Mouse (Mus musculus) limb, embryonic 13.5 days (tissue): ENCODE results near the gene Cpm. TPM values are rescaled to one million over a fixed set of nuclear protein-coding genes. Genes with fewer than 3 reads are reported as not detected.
A peak's percentile ranks its signal among the peaks of the same experiment; 100 is the strongest.

Experiments
- ATAC-seq: fragments of 200-750 bp; cut with Nextera tagmentation; 2 replicates; pipeline ENCODE4 v1.8.0; 2017; ENCODE audit warnings: low read depth, moderate number of reproducible peaks, moderate TSS enrichment; ENCODE audit not compliant: low FRiP score
- H3K27ac ChIP-seq: fragments of 300-500 bp; sonication (generic); 2 replicates; pipeline ENCODE4 v1.5.1; 2015; ENCODE audit warnings: inconsistent platforms, mild to moderate bottlenecking, moderate library complexity
- H3K27me3 ChIP-seq: fragments of 300-500 bp; sonication (generic); 2 replicates; pipeline ENCODE4 v1.6.1; 2015; ENCODE audit warnings: mild to moderate bottlenecking, inconsistent platforms
- H3K36me3 ChIP-seq: fragments of 300-500 bp; sonication (generic); 2 replicates; pipeline ENCODE4 v1.6.1; 2015; ENCODE audit warnings: inconsistent platforms, mild to moderate bottlenecking, moderate library complexity
- H3K4me1 ChIP-seq: fragments of 300-500 bp; sonication (generic); 2 replicates; pipeline ENCODE4 v1.6.1; 2015; ENCODE audit warnings: inconsistent platforms
- H3K4me2 ChIP-seq: fragments of 300-500 bp; sonication (generic); replicated peaks from 2 replicates; pipeline ENCODE4 v1.6.1; 2015; ENCODE audit warnings: inconsistent platforms, mild to moderate bottlenecking, moderate library complexity
- H3K4me3 ChIP-seq: fragments of 300-500 bp; sonication (generic); 2 replicates; pipeline ENCODE4 v1.5.1; 2015; ENCODE audit warnings: moderate library complexity, mild to moderate bottlenecking, inconsistent platforms
- H3K9ac ChIP-seq: fragments of 300-500 bp; sonication (generic); 2 replicates; pipeline ENCODE4 v1.6.1; 2015; ENCODE audit warnings: mild to moderate bottlenecking, inconsistent platforms
- H3K9me3 ChIP-seq: fragments of 300-500 bp; sonication (generic); 2 replicates; pipeline ENCODE4 v1.6.1; 2016; ENCODE audit warnings: inconsistent platforms
- WGBS: fragments of 180-500 bp; shearing (Covaris S2); methylation state at CpG from one replicate; pipeline ENCODE4 v1.1.7; 2015; 5-methylcytosine and 5-hydroxymethylcytosine counted together
- polyA plus RNA-seq: library from polyadenylated mRNA; unstranded; fragments of >200 nt; fragmentation: Nextera tagmentation; extraction: Ambion mirVana; gene quantifications from 2 replicates; pipeline ENCODE4 v1.2.1, GENCODE M21; 2015

The Cpm gene
- 40.5 and 42.8 TPM in 2 replicates for polyA plus RNA-seq

DNA sequence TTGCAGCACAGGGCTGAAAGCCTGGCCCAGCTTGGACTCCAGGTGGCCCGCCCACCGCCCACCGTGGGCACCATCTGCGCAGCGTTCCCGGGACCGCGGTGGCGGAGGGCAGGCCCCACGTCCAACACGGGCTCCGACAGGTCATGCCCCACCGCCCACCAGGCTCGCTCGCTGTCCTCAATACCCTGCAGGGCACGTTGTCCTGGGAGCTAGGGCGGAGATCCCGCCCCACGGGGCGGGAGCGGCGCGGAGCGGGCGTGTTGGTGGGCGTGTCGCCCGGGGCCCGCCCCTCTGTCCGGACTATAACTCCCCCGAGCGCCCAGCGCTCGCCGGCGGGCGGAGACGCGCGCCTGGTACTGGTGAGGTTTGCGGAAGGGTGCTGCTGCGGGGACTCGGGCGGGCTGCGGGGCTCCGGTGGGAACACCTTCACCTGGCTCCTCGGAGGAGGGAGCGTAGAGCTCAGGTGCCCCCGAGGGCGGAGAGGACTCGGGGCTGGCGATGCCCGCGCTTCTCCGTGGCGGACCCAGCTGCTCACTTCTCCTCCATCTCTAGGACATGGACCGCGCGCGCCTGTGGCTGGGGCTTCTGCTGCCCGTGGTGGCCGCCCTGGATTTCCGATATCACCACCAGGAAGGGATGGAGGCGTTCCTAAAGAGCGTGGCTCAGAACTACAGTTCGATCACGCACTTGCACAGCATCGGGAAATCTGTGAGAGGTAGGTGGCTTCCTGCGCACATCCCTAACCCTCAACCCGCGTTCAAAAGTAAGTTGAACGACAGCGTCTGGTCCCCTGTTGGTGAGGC lies at the start of gene Cpm:
Gene Cpm (plus strand): TSS at position 332 of the 803 bp plus-strand sequence.
- Histone ChIP-seq H3K9ac (peak within 1 kb of the TSS; percentile 70), H3K27ac (no peak within 1 kb of the TSS), H3K36me3 (no peaks in the 10 kb centered on the region; the same call in 1 of the 2 replicates), H3K4me1 (peaks cover 19% of the 10 kb centered on the region), H3K4me2 (peak within 1 kb of the TSS; percentile 86), H3K4me3 (peak within 1 kb of the TSS; percentile 65), H3K9me3 (no peaks in the 10 kb centered on the region), H3K27me3 (peaks cover 34% of the 10 kb centered on the region)
- peak; percentile 94 for ATAC-seq
- WGBS, result under 1% methylated on average over 69 of the region's 73 CpGs

DNA sequence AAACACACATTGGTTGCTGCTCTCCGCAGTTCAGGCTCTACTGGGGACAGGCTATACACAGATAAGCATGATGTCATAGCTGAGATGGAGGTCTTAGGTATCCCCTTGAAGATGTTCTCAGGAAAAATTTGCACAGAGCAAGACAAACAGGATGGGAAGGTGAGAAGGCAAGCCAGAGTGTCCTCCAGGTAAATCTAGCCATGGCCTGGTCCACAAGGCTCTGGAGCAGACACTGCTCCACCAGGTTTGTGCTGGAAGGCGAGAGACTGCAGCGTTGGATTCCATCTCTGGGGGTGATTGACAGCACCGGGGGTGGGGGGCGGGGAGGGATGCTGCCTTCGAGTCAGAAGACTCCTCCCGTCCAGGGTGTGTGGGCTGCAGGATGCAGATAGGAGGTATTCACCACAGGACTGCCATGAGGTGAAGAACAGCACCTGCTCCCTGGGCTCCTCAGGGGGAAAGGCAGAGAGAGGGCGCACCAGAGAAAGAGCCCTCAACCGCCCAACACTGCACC lies 49.5 kb upstream of the Cpm start:
- H3K36me3 ChIP-seq, result no peaks in the 10 kb centered on the region
- H3K9me3 ChIP-seq, result no peaks in the 10 kb centered on the region; the same call in 1 of the 2 replicates
- ATAC-seq, result no peak
- H3K27ac ChIP-seq, result no peak overlapping the region
- no peak overlapping the region for H3K9ac ChIP-seq
- no peak overlapping the region for H3K4me3 ChIP-seq
- WGBS, result 62% methylated on average over 9 of the region's 9 CpGs
- H3K4me2 ChIP-seq, result no peak overlapping the region
- no peaks in the 10 kb centered on the region for H3K27me3 ChIP-seq
- peaks cover 17% of the 10 kb centered on the region for H3K4me1 ChIP-seq

DNA sequence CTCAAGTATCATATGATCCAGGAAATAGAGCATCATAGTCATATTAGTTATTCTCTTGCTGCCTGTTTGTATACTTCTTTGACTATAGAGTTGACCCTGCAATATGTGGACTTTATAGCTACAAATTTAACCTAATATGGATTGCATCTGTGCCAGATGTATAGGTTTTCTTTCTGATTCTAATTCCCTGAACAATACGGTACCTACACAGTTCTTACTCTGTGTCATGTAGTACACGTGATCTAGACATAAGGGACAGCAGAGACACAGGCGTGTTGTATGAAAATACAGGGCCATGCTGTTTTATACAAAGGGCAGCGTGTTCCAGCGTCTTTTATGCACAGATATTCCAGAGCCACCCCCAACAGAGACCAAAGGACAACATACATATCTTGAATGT lies 48.9 kb upstream of the Cpm start:
- H3K4me2 ChIP-seq, result no peak overlapping the region
- 82% methylated on average over 5 of the region's 5 CpGs for WGBS

DNA sequence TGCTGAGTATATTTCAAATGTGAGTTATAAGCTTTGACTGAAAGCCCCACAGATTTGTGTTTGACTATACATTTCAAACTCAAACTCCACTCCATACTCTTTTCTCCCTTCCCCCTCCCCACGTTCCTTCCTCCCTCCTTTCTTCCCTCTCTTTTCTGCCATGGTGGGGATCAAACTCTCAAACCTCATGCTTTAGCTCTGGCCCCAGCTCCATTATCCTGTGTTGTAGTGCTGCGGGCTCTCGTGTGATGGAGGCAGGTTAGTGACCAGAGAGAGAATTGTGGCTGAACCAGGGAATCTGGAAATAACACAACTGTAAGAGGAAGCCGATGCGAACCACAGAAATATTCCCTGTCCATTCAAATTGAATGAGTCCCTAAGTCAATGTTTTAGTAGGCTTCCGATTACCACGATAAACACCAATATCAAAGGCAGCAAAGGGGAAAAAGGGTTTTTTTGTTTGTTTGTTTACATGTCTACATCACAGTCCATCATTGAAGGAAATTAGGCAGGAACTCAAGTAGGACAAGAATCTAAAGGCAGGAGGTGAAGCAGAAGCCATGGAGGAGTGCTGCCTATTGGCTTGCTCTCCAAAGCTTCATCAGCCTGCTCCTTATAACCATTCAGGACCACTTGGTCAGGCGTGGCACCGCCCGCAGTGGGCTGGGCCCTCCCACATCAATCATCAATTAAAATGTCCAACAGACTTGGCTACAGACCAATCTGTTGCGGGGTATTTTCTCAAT lies 48.1 kb upstream of the Cpm start:
- Histone ChIP-seq H3K4me2 (no peak overlapping the region), H3K4me1 (peaks cover 17% of the 10 kb centered on the region), H3K27ac (no peak overlapping the region), H3K9me3 (no peaks in the 10 kb centered on the region; the same call in 1 of the 2 replicates), H3K36me3 (no peaks in the 10 kb centered on the region), H3K9ac (no peak overlapping the region), H3K27me3 (no peaks in the 10 kb centered on the region), H3K4me3 (no peak overlapping the region)
- WGBS, result 86% methylated on average over 11 of the region's 11 CpGs
- ATAC-seq, result no peak

More for the DNA sequence above, 48.9 kb upstream of the Cpm start:
- H3K4me3 ChIP-seq, result no peak overlapping the region
- no peak overlapping the region for H3K9ac ChIP-seq
- ATAC-seq, result no peak
- H3K27me3 ChIP-seq, result no peaks in the 10 kb centered on the region
- H3K4me1 ChIP-seq, result peaks cover 17% of the 10 kb centered on the region
- H3K27ac ChIP-seq, result no peak overlapping the region
- no peaks in the 10 kb centered on the region; the same call in 1 of the 2 replicates for H3K9me3 ChIP-seq
- no peaks in the 10 kb centered on the region for H3K36me3 ChIP-seq

DNA sequence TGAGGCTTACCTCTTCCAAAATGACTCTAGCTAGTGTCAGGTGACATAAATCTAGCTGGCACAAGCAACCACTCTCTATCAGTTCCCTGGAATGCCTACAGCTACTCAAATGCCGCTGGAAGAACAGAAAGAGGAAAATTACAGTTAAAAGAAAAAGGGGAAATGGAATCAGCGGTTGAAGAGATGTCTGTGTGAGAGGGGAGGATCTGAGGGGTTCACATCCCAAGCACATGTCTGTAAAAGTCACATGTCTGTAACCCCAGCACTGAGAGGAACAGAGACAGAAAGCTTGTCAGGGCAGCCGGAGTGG lies 47.6 kb upstream of the Cpm start:
- 87% methylated on average over 3 of the region's 3 CpGs for WGBS
- no peak for ATAC-seq
- Histone ChIP-seq H3K27ac (no peak overlapping the region), H3K36me3 (no peaks in the 10 kb centered on the region), H3K4me3 (no peak overlapping the region), H3K4me2 (no peak overlapping the region), H3K4me1 (peaks cover 17% of the 10 kb centered on the region), H3K9ac (no peak overlapping the region), H3K9me3 (no peaks in the 10 kb centered on the region; the same call in 1 of the 2 replicates), H3K27me3 (no peaks in the 10 kb centered on the region)

DNA sequence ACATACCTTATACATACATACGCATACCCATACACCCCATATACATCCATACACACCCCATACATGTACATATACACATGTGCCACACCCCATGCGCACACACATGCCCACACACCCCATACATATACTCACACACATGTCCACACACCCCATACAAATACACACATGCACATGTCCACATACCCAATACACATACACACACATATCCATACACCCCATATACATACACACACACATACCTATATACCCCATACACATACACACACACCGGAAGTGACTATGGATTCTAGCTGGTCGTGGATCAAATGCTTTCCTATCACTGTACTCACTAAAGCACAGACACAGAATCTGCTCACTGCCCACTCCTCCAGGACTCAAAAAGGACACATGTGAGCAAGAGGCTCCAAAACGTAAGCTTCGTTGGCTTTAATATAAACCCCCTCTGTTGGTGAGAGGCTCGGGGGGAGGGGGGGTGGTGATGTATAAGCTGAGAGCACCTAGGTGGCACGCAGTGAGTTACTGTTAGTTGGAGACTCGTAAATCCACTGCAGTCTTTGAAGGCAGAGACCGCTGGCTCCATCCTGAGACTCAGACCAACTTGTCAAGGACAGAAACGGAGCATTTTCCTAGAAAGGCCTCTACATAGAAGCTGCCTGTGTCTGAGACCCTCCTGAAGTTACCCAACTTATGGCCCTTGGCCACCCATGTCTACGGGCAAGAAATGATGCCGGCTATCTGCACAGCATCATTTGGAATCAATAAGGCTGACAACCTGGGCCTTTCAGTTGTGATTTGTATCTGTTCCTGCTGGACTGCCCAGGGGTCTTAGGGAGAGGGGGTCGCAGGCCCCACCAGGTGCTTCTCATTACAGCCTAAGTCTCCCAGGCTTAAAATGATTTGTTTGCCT lies 45.9 kb upstream of the Cpm start:
- peaks cover 17% of the 10 kb centered on the region for H3K4me1 ChIP-seq
- ATAC-seq, result no peak
- no peak overlapping the region for H3K9ac ChIP-seq
- 30% methylated on average over 14 of the region's 14 CpGs for WGBS
- peak overlapping the region; percentile 21; the same call in 1 of the 2 replicates for H3K4me2 ChIP-seq
- peak overlapping the region; percentile 63; the same call in 1 of the 2 replicates for H3K27ac ChIP-seq
- H3K27me3 ChIP-seq, result no peaks in the 10 kb centered on the region
- H3K9me3 ChIP-seq, result no peaks in the 10 kb centered on the region; the same call in 1 of the 2 replicates
- H3K4me3 ChIP-seq, result no peak overlapping the region
- H3K36me3 ChIP-seq, result no peaks in the 10 kb centered on the region

DNA sequence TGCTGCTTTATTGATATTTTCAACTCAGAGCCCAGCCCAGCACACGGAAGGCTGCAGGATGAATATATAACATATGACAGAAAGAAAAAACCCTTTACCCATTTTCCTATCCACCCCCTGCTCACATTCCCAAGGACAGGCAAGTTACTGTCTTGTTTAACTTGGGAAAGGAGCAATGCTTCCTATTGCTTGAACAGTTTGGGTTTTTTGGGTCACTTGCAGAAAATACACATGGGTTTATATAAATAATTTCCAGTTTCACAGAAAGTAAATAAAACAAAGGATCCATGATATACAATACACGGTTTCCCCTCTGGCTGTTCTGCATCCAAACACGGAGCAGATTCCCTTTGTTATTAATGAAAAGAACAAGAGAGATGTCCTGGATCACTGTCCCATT lies 45.2 kb upstream of the Cpm start:
- no peak for ATAC-seq
- no peak overlapping the region for H3K4me2 ChIP-seq
- no peaks in the 10 kb centered on the region; the same call in 1 of the 2 replicates for H3K9me3 ChIP-seq
- H3K4me3 ChIP-seq, result no peak overlapping the region
- no peaks in the 10 kb centered on the region for H3K27me3 ChIP-seq
- H3K36me3 ChIP-seq, result no peaks in the 10 kb centered on the region
- H3K4me1 ChIP-seq, result peaks cover 17% of the 10 kb centered on the region
- H3K9ac ChIP-seq, result no peak overlapping the region
- peak overlapping the region; percentile 63; the same call in 1 of the 2 replicates for H3K27ac ChIP-seq
- whole genome bisulfite sequencing, result 34% methylated on average over 3 of the region's 3 CpGs

DNA sequence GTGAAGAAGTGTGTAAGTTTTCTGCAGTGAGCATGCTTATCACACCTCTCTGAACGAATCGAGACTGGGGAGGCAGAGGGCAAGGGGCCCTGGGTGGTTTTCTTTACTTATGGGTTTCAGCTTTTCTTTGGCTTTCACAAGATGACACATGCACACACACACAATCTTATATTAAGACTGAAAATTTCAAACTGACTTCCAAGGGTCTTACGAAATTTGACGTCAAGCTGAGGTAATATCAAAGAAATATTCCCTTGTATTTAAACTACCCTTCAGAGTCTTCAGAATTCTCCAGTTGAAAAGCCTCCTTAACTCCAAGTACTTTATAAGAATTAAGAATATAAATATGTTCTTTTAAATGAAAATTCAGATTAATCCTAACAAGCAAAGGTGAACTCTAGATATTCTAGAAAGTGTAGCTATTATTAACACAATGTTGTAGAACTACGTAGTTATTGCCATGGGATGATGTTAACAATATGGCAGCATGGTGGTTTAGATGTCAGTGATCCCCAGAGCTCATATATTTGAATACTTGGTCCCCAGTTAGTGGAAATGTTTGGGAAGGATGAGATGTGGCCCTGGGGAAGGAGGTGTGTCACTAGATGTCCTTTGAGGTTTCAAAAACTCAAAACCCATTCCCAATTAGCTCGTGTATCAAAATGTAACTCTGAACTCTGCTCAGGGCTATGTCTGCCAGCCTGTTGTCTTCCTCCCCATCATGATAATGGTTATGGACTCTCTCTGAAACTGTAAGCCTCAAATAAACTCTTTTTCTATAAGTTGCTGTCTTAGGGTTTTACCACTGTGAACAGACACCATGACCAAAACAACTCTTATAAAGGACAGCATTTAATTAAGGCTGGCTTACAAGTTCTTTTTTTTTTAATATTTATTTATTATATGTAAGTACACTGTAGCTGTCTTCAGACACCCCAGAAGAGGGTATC lies 44.5 kb upstream of the Cpm start:
- no peak overlapping the region for H3K4me3 ChIP-seq

DNA sequence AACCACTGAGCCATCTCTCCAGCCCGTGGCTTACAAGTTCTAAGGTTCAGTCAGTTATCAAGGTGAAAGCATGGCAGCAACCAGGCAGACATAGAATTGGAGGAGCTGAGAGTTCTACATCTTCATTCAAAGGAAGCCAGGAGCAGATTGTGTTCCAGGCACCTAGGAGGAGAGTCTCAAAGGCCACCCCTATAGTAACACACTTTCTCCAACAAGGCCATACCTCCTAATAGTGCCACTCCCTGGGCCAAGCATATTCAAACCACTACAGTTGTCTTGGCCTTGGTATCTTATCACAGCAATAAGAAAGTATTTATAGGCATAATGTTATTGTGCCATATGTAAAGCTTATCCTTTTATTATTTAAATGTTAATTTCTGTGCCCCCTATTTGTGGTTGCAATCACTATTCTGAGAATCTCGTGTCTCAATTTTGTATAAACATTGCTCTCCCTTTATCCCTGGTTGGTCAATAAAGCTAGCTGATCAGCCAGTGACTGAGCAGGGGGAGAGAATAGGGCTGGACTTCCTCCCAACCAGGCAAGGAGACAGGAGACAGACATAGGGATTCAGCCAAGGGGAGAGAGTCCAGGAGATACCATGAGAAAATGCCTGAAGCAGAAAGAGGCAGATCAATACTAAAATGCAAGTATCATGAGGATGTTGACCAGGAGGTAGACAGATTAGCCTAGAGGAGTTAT lies 43.5 kb upstream of the Cpm start:
- Histone ChIP-seq H3K36me3 (no peaks in the 10 kb centered on the region), H3K9ac (no peak overlapping the region), H3K4me1 (peaks cover 17% of the 10 kb centered on the region), H3K27me3 (no peaks in the 10 kb centered on the region), H3K4me2 (no peak overlapping the region), H3K9me3 (no peaks in the 10 kb centered on the region; the same call in 1 of the 2 replicates), H3K4me3 (no peak overlapping the region), H3K27ac (no peak overlapping the region)
- ATAC-seq, result no peak
- WGBS, result 83% methylated on average over 2 of the region's 2 CpGs

More for the DNA sequence above, 44.5 kb upstream of the Cpm start:
- Histone ChIP-seq H3K4me1 (peaks cover 17% of the 10 kb centered on the region), H3K9ac (no peak overlapping the region), H3K9me3 (no peaks in the 10 kb centered on the region; the same call in 1 of the 2 replicates), H3K27ac (no peak overlapping the region; the same call in 1 of the 2 replicates), H3K36me3 (no peaks in the 10 kb centered on the region), H3K4me2 (no peak overlapping the region), H3K27me3 (no peaks in the 10 kb centered on the region)
- no peak for ATAC-seq
- WGBS, result 74% methylated on average over 6 of the region's 6 CpGs

DNA sequence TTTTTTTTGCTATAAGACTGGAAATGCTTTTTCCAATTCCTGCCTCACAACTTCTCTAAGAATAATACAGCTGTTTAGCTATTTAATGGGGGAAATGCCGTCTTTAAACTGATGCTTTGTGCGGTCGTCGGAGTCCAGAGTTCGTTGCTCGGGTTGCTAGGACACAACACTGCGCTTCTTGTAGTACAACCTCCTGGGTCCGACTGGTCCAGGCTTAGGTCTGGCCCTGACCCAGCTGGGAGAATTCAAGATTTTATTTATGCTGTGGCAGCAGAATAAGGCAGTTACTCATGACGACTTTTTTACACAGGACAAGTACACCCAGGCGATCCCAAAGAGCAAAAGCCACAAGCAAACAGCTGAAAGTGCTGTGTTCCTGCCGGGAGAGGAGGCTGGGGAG lies 42.4 kb upstream of the Cpm start:
- no peak overlapping the region for H3K4me3 ChIP-seq
- no peaks in the 10 kb centered on the region for H3K9me3 ChIP-seq
- H3K36me3 ChIP-seq, result no peaks in the 10 kb centered on the region
- H3K4me1 ChIP-seq, result peaks cover 28% of the 10 kb centered on the region
- 15% methylated on average over 11 of the region's 11 CpGs for WGBS
- H3K9ac ChIP-seq, result no peak overlapping the region
- H3K27me3 ChIP-seq, result no peaks in the 10 kb centered on the region
- H3K27ac ChIP-seq, result 0 out of 2 replicates have a peak overlapping the region, but pooled peaks have one; percentile 2
- ATAC-seq, result peak; percentile 63
- peak overlapping the region; percentile 31 for H3K4me2 ChIP-seq
